ENCODE assay signal across 14 mouse cellular contexts in genomic region chr11:46443152-46443551, GRCm38 (mm10). TPM values are rescaled to one million over a fixed set of nuclear protein-coding genes. Genes with fewer than 3 reads are reported as not detected.
DNase-seq lines count a peak whose midpoint lies in the region; ATAC-seq and TF ChIP-seq lines count a peak whose summit lies in the region.
"Had no signal": no experiment of that assay in that cellular context is flagged by ENCODE, and none has a peak within 500 bp of the region (broad histone marks: within the 10 kb centered on the region; RNA-seq: fewer than 3 reads in every experiment).

No protein-coding gene starts in this region.

- peak; percentile 47; the same call in 1 of the 2 replicates for TF ChIP-seq CTCF in kidney, postnatal 0 days (IDR thresholded peaks at IDR 0.05; ENCODE audit: low read depth)

- no peak overlapping the region for H3K9ac ChIP-seq in kidney, postnatal 0 days (ENCODE audit: low read depth, low read length)

- no peaks in the 10 kb centered on the region for H3K4me1 ChIP-seq in kidney, postnatal 0 days (replicated peaks; ENCODE audit: insufficient read depth, low read length)

- 93% methylated on average over 1 of the region's 1 CpGs for WGBS in kidney, postnatal 0 days

- H3K27ac ChIP-seq in kidney, postnatal 0 days: no peak overlapping the region
- H3K27ac ChIP-seq: forebrain, embryonic 10.5 days had no signal

- H3K27me3 ChIP-seq in kidney, postnatal 0 days (ENCODE audit: insufficient read depth, low read length): no peaks in the 10 kb centered on the region

- peaks cover 10% of the 10 kb centered on the region; the same call in 1 of the 2 replicates for H3K36me3 ChIP-seq in kidney, postnatal 0 days (ENCODE audit: insufficient read depth, low read length)

- no peak for ATAC-seq in kidney, postnatal 0 days (replicated peaks; ENCODE audit: low FRiP score, low read depth)

- no peak overlapping the region for H3K4me3 ChIP-seq in kidney, postnatal 0 days (replicated peaks; ENCODE audit: low read depth, low read length)
- H3K4me3 ChIP-seq: forebrain, embryonic 10.5 days had no signal

- H3K4me2 ChIP-seq in kidney, postnatal 0 days (ENCODE audit: low read length): no peak overlapping the region

- no peaks in the 10 kb centered on the region for H3K9me3 ChIP-seq in kidney, postnatal 0 days (replicated peaks; ENCODE audit: low read length)
- H3K9me3 ChIP-seq: forebrain, embryonic 10.5 days had no signal

- no peak for DNase-seq in kidney, postnatal 0 days (ENCODE audit: low spot score)
- no peak for DNase-seq in kidney, postnatal 14 days
- DNase-seq in 3T3-L1 (ENCODE audit: low read depth, low spot score): peak; percentile 40
- peak; percentile 55 for DNase-seq in CD4-positive, CD25-positive, alpha-beta regulatory T cell, adult 2 months (ENCODE audit: low read depth, low spot score)
- peak; percentile 8 for DNase-seq in fat pad, adult 2 months (ENCODE audit: extremely low read depth, low read depth, low spot score)
- no peak for DNase-seq in cerebellum, adult 9-10 months
- no peak for DNase-seq in urinary bladder, postnatal 25 days (ENCODE audit: low spot score)
- DNase-seq in testis, postnatal 10 days (ENCODE audit: low spot score): no peak
- DNase-seq: gastrocnemius, postnatal 14 days; lung, postnatal 4 days; right cerebral cortex, postnatal 4 days had no signal

RNA-seq across cellular contexts. Expression of gene Med7, which starts 6.4 kb away (rescaled TPM):
- polyA plus RNA-seq in kidney, postnatal 0 days (2015; fragmentation: Nextera tagmentation; extraction: Ambion mirVana): 80.5 and 87.9 TPM in 2 replicates

RNA-seq across cellular contexts. Expression of gene Havcr2, which starts 11.6 kb away (rescaled TPM):
- 0.06 and 0.11 TPM in 2 replicates for polyA plus RNA-seq in kidney, postnatal 0 days (2015; fragmentation: Nextera tagmentation; extraction: Ambion mirVana)
- polyA plus RNA-seq: forebrain, embryonic 10.5 days had no signal

RNA-seq across cellular contexts. Expression of gene Fam71b, which starts 46.8 kb away (rescaled TPM):
- not detected in 2 replicates for polyA plus RNA-seq in kidney, postnatal 0 days (2015; fragmentation: Nextera tagmentation; extraction: Ambion mirVana)
- polyA plus RNA-seq: forebrain, embryonic 10.5 days; intestine, embryonic 14.5 days; limb, embryonic 11.5 days had no signal

RNA-seq across cellular contexts. Expression of gene Itk, which starts 53.8 kb away (rescaled TPM):
- polyA plus RNA-seq in kidney, postnatal 0 days (2015; fragmentation: Nextera tagmentation; extraction: Ambion mirVana): 0.04 and 0.05 TPM in 2 replicates
- polyA plus RNA-seq: forebrain, embryonic 10.5 days; limb, embryonic 11.5 days had no signal

Comparison
In these comparisons a context has a peak if more than half of its experiments do, and no peak if none do; other contexts are left out.
1. DNase-seq: peak in 3T3-L1 (single experiment), CD4-positive, CD25-positive, alpha-beta regulatory T cell, adult 2 months (single experiment) and fat pad, adult 2 months (single experiment); none in kidney, postnatal 0 days (single experiment), kidney, postnatal 14 days (single experiment), cerebellum, adult 9-10 months (single experiment), urinary bladder, postnatal 25 days (single experiment) and testis, postnatal 10 days (single experiment).